Mouse (Mus musculus): ENCODE measurements around the gene Ralgapa2. TPM values are rescaled to one million over a fixed set of nuclear protein-coding genes. Genes with fewer than 3 reads are reported as not detected.

The Ralgapa2 gene
- total RNA-seq, 2 experiments from 2014 or later: 21.7 to 22.7 TPM

GRCm38 (mm10) chr2:146330772-146331281 lies 181.3 kb downstream of the Ralgapa2 start:
- no peak for TF ChIP-seq CTCF (IDR thresholded peaks at IDR 0.05)
- intact Hi-C loops (cut with DNase I): loop anchor here (2.0 kb wide), 1 partner anchor 16 kb away; no protein-coding TSS in a partner anchor
- peak in 1 of 2 experiments; percentile 30 for DNase-seq (ENCODE audit: extremely low spot score in 1 of 2, low spot score in 2 of 2)
- no peak overlapping the region for H3K4me3 ChIP-seq
- no peak overlapping the region for H3K27ac ChIP-seq

GRCm38 (mm10) chr2:146330101-146330500 lies 182.0 kb downstream of the Ralgapa2 start:
- no peak overlapping the region for H3K4me3 ChIP-seq
- TF ChIP-seq CTCF (IDR thresholded peaks at IDR 0.05): no peak
- DNase-seq (ENCODE audit: extremely low spot score in 1 of 2, low spot score in 2 of 2): no peak
- no peak overlapping the region for H3K27ac ChIP-seq
- intact Hi-C loops (cut with DNase I): loop anchor here (2.0 kb wide), 1 partner anchor 17 kb away; no protein-coding TSS in a partner anchor

GRCm38 (mm10) chr2:146326654-146327053 lies 185.5 kb downstream of the Ralgapa2 start:
- no peak for TF ChIP-seq CTCF (IDR thresholded peaks at IDR 0.05)
- intact Hi-C loops (cut with DNase I): no loop called here
- no peak overlapping the region for H3K4me3 ChIP-seq
- no peak overlapping the region for H3K27ac ChIP-seq
- DNase-seq (ENCODE audit: extremely low spot score in 1 of 2, low spot score in 2 of 2): no peak

DNA sequence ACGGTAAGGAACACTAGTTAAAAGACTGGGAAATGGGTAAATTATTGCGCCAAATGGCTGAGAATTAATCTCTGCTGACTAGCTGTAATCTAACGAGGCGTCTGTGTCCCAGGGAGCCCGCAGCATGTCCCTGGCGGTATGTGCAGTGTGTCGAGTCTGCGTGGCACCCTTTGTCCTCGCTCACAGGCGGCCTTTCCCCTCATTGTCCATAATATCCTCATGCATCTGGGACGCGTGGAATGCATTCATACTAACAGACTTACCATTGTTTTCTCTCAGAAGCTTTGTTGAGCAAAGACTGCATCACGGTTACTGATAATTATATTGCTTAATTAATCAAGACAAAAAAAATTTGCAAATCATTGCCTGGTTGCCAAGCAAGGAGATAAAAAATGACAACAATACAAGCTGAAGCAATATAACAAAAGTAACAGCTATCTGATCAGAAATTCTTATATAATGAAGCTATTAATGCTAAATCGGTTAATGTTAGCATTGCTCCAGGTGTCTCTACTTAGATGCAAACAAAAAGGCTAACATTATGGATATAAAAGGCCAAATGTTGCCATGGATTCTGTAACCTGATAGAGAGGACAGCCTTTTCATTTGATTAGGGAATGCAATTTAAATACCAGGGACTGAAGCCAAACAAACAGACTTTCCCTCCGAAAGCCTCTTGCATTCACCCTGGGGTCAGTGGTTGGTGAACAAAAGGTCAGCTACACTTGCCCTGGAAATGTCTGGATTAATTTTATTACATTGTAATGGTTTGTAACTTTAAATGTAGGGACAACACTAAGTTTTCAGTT lies 187.0 kb downstream of the Ralgapa2 start:
- no peak for DNase-seq (ENCODE audit: extremely low spot score in 1 of 2, low spot score in 2 of 2)
- H3K4me3 ChIP-seq: no peak overlapping the region
- intact Hi-C loops (cut with DNase I): no loop called here
- TF ChIP-seq CTCF (IDR thresholded peaks at IDR 0.05): no peak
- H3K27ac ChIP-seq: no peak overlapping the region

- Histone ChIP-seq H3K27ac (no peak overlapping the region), H3K4me3 (no peak overlapping the region)
- intact Hi-C loops (cut with DNase I): no loop called here
- no peak for DNase-seq (ENCODE audit: extremely low spot score in 1 of 2, low spot score in 2 of 2)
- TF ChIP-seq CTCF (IDR thresholded peaks at IDR 0.05): no peak
Observed at GRCm38 (mm10) chr2:146324140-146324906, 187.8 kb downstream of the Ralgapa2 start.

DNA sequence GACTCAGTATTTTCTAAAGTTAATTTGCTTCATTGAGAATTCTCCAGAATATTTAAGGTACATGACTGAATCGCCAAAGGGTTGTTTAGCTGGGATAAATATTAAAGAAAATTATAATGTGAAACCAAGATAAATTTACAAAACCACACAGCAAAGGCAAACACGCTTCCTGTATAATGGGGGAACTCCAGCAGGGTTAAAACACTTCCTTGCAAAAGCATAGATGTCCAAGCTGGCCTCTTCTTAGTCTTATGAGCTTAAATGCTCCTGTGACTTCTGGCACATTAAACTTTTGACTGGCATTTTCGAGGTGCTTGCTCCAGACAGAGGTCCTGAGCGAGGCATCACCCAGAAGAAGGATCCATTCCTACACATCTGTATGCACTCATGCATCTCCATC lies 188.6 kb downstream of the Ralgapa2 start:
- TF ChIP-seq CTCF (IDR thresholded peaks at IDR 0.05): no peak
- DNase-seq (ENCODE audit: extremely low spot score in 1 of 2, low spot score in 2 of 2): no peak
- Histone ChIP-seq H3K4me3 (no peak overlapping the region), H3K27ac (no peak overlapping the region)
- intact Hi-C loops (cut with DNase I): no loop called here

DNA sequence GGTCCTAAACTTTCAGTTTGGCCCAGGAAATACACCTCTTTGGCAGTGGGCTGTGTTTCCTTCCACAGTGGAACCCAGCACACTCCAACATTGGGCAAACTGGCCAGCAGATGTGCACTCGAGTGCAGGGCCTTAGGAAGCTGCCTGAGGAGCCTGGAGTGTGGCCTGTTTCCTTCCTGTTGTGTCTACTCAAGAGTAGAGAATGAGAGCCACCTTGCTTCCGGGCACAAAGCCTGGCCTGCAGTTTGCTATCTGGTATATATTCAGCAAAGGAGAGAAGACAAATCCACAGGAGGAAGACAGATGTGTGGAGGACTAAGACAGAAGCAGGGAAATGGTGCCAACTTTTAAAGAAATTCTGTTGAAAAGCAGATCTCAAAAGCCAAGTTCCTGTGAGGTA lies 189.4 kb downstream of the Ralgapa2 start:
- TF ChIP-seq CTCF (IDR thresholded peaks at IDR 0.05): no peak
- Histone ChIP-seq H3K4me3 (no peak overlapping the region), H3K27ac (no peak overlapping the region)
- DNase-seq (ENCODE audit: extremely low spot score in 1 of 2, low spot score in 2 of 2): no peak
- intact Hi-C loops (cut with DNase I): no loop called here

- Histone ChIP-seq H3K27ac (no peak overlapping the region), H3K4me3 (no peak overlapping the region)
- intact Hi-C loops (cut with DNase I): no loop called here
- no peak for TF ChIP-seq CTCF (IDR thresholded peaks at IDR 0.05)
- no peak for DNase-seq (ENCODE audit: extremely low spot score in 1 of 2, low spot score in 2 of 2)
Observed at GRCm38 (mm10) chr2:146322019-146322418, 190.1 kb downstream of the Ralgapa2 start.

- TF ChIP-seq CTCF (IDR thresholded peaks at IDR 0.05): no peak
- Histone ChIP-seq H3K4me3 (no peak overlapping the region), H3K27ac (no peak overlapping the region)
- no peak for DNase-seq (ENCODE audit: extremely low spot score in 1 of 2, low spot score in 2 of 2)
- intact Hi-C loops (cut with DNase I): no loop called here
Observed at GRCm38 (mm10) chr2:146320666-146321065, 191.5 kb downstream of the Ralgapa2 start.

DNA sequence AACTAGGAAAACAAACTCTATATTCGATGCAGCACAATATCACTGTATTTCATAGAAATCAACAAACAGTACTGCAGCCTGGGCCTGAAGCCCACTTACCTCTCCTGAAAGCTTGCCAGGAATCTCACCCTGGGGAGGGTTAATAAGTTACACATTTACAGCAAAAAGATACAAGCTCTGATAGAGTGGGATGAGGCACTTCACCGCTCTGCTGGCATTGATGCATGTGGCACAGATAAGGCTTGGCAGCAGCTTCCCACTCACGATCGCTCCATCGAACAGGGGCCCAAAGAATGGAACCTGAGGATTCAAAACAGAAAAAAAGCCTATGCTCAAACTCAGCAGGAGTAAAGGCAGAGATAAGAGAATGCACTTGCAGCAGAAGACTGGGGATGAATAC lies 197.4 kb downstream of the Ralgapa2 start:
- H3K27ac ChIP-seq: no peak overlapping the region
- intact Hi-C loops (cut with DNase I): no loop called here
- H3K4me3 ChIP-seq: no peak overlapping the region
- TF ChIP-seq CTCF (IDR thresholded peaks at IDR 0.05): no peak
- no peak for DNase-seq (ENCODE audit: extremely low spot score in 1 of 2, low spot score in 2 of 2)

DNA sequence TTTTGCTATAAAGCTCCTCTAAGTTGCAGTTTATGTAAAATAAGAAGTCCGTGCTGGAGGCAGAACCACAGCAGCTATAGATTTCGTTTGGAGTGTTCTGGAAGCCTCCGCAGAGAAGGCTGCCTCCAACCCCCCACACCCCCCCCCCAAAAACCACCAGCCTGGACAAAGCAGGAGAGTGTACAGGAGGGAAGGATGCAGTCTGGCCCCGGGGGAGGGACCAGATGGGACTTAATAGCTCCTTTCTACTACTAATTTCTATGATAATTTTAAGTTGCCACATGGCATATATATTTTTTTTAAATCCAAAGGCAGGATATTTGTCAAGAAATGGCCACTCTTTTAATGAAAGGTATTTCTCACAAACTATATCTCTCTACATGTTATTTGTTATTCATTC lies 198.3 kb downstream of the Ralgapa2 start:
- no peak for TF ChIP-seq CTCF (IDR thresholded peaks at IDR 0.05)
- Histone ChIP-seq H3K27ac (no peak overlapping the region), H3K4me3 (no peak overlapping the region)
- no peak for DNase-seq (ENCODE audit: extremely low spot score in 1 of 2, low spot score in 2 of 2)
- intact Hi-C loops (cut with DNase I): no loop called here

- no peak for TF ChIP-seq CTCF (IDR thresholded peaks at IDR 0.05)
- Histone ChIP-seq H3K27ac (no peak overlapping the region), H3K4me3 (no peak overlapping the region)
- no peak for DNase-seq (ENCODE audit: extremely low spot score in 1 of 2, low spot score in 2 of 2)
- intact Hi-C loops (cut with DNase I): no loop called here
Observed at GRCm38 (mm10) chr2:146310760-146311159, 201.4 kb downstream of the Ralgapa2 start.
